Mouse (Mus musculus) urinary bladder, postnatal 25 days (tissue): ENCODE data around the gene Kctd20.

Experiments used
- DNase-seq: peaks from one replicate; pipeline ENCODE4 v3.0.0; 2022; ENCODE audit warnings: low spot score

Kctd20 gene

GRCm38 (mm10) chr17:28951831-28952799 is at the start of gene Kctd20:
Gene Kctd20 (plus strand): TSS chr17:28951950.
- DNase-seq = peak; percentile 94

GRCm38 (mm10) chr17:28904546-28905376 is 47.0 kb upstream of the Kctd20 start:
- peak; percentile 66 for DNase-seq

- no peak for DNase-seq
Measured at GRCm38 (mm10) chr17:28905377-28905916, 46.3 kb upstream of the Kctd20 start.

- no peak for DNase-seq
Measured at GRCm38 (mm10) chr17:28907959-28908358, 43.8 kb upstream of the Kctd20 start.

- DNase-seq = peak; percentile 55
Measured at GRCm38 (mm10) chr17:28909252-28909941, 42.4 kb upstream of the Kctd20 start.

GRCm38 (mm10) chr17:28910139-28910538 is 41.6 kb upstream of the Kctd20 start:
- no peak for DNase-seq

GRCm38 (mm10) chr17:28913200-28913599 is 38.5 kb upstream of the Kctd20 start:
- no peak for DNase-seq

- no peak for DNase-seq
Measured at GRCm38 (mm10) chr17:28913940-28914339, 37.8 kb upstream of the Kctd20 start.

GRCm38 (mm10) chr17:28915060-28915628 is 36.6 kb upstream of the Kctd20 start, which contains the start of gene 4930539E08Rik:
Gene 4930539E08Rik (minus strand): TSS chr17:28915324.
- DNase-seq = no peak

- DNase-seq = no peak
Measured at GRCm38 (mm10) chr17:28916520-28916919, 35.2 kb upstream of the Kctd20 start.

GRCm38 (mm10) chr17:28921086-28921485 is 30.7 kb upstream of the Kctd20 start:
- no peak for DNase-seq

GRCm38 (mm10) chr17:28922096-28922495 is 29.7 kb upstream of the Kctd20 start:
- DNase-seq = no peak

- no peak for DNase-seq
Measured at GRCm38 (mm10) chr17:28924957-28925595, 26.7 kb upstream of the Kctd20 start.

GRCm38 (mm10) chr17:28926380-28926779 is 25.4 kb upstream of the Kctd20 start:
- DNase-seq = peak; percentile 69

- DNase-seq = no peak
Measured at GRCm38 (mm10) chr17:28926866-28927635, 24.7 kb upstream of the Kctd20 start.

GRCm38 (mm10) chr17:28928004-28928403 is 23.7 kb upstream of the Kctd20 start:
- peak; percentile 3 for DNase-seq

- DNase-seq = no peak
Measured at GRCm38 (mm10) chr17:28929369-28929768, 22.4 kb upstream of the Kctd20 start.

GRCm38 (mm10) chr17:28930392-28931074 is 21.2 kb upstream of the Kctd20 start:
- DNase-seq = peak; percentile 63

GRCm38 (mm10) chr17:28931436-28932211 is 20.1 kb upstream of the Kctd20 start:
- DNase-seq = no peak
